Mouse (Mus musculus) cerebellum, adult 2 months (tissue): ENCODE data around the gene 4930447C04Rik.

Experiments
- CTCF ChIP-seq: fragments of 200-500 bp; IDR thresholded peaks from 2 replicates; pipeline ENCODE4 v1.5.1; 2011; ENCODE audit warnings: low read depth, mild to moderate bottlenecking, control low read depth, low read length, moderate library complexity, borderline replicate concordance; ENCODE audit not compliant: insufficient read depth
- POLR2A ChIP-seq: fragments of 200-500 bp; IDR thresholded peaks from 2 replicates; pipeline ENCODE4 v1.6.1; 2011; ENCODE audit warnings: low read length, control low read depth, borderline replicate concordance; ENCODE audit not compliant: insufficient read depth

DNA sequence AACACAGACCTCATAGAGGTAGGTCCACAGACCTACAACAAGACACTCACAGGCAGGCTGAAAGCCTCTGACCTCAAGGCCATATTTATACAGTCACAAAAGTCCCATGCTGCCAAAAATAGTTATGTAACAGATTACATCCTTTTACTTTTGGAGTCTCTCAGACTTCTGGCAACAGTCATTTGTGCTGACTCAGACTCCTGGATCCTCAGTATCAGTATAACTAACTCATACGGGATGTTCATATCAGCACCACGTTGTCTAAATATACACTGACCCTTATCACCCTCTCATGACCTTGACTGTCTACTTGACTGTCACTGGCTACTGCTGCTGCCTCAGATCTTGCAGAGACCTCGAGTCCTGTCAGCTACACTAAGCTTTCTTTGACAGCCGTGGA is 14.3 kb upstream of the 4930447C04Rik start:
- no peak for TF ChIP-seq CTCF
- TF ChIP-seq POLR2A = no peak
